Mouse (Mus musculus) hindbrain, embryonic 15.5 days (tissue): ENCODE measurements around the gene Dock4. TPM values are rescaled to one million over a fixed set of nuclear protein-coding genes. Genes with fewer than 3 reads are reported as not detected.

Experiments
- ATAC-seq: fragments of 200-750 bp; cut with Nextera tagmentation; 2 replicates; pipeline ENCODE4 v1.8.0; 2017; ENCODE audit warnings: low read depth, moderate number of reproducible peaks, moderate TSS enrichment; ENCODE audit not compliant: low FRiP score
- H3K27ac ChIP-seq: fragments of 300-500 bp; sonication (generic); replicated peaks from 2 replicates; pipeline ENCODE4 v1.5.1; 2015; ENCODE audit warnings: mild to moderate bottlenecking, inconsistent platforms
- H3K27me3 ChIP-seq: fragments of 300-500 bp; sonication (generic); 2 replicates; pipeline ENCODE4 v1.6.1; 2015; ENCODE audit warnings: control low read depth, inconsistent platforms
- H3K36me3 ChIP-seq: fragments of 300-500 bp; sonication (generic); 2 replicates; pipeline ENCODE4 v1.6.1; 2015; ENCODE audit warnings: control low read depth, inconsistent platforms
- H3K4me1 ChIP-seq: fragments of 300-500 bp; sonication (generic); replicated peaks from 2 replicates; pipeline ENCODE4 v1.6.1; 2015; ENCODE audit warnings: control low read depth, inconsistent platforms
- H3K4me2 ChIP-seq: fragments of 300-500 bp; sonication (generic); 2 replicates; pipeline ENCODE4 v1.6.1; 2015; ENCODE audit warnings: moderate library complexity, mild to moderate bottlenecking, inconsistent platforms
- H3K4me3 ChIP-seq: fragments of 300-500 bp; sonication (generic); 2 replicates; pipeline ENCODE4 v1.5.1; 2015; ENCODE audit warnings: mild to moderate bottlenecking, inconsistent platforms
- H3K9ac ChIP-seq: fragments of 300-500 bp; sonication (generic); 2 replicates; pipeline ENCODE4 v1.6.1; 2015; ENCODE audit warnings: inconsistent platforms
- H3K9me3 ChIP-seq: fragments of 300-500 bp; sonication (generic); 2 replicates; pipeline ENCODE4 v1.6.1; 2016; ENCODE audit warnings: control low read depth, inconsistent platforms
- WGBS: fragments of 180-500 bp; shearing (Covaris S2); methylation state at CpG from one replicate; pipeline ENCODE4 v1.1.7; 2015; 5-methylcytosine and 5-hydroxymethylcytosine counted together
- polyA plus RNA-seq: library from polyadenylated mRNA; unstranded; fragments of >200 nt; fragmentation: Nextera tagmentation; extraction: Ambion mirVana; gene quantifications from 2 replicates; pipeline ENCODE4 v1.2.1, GENCODE M21; 2015

Gene Dock4
- polyA plus RNA-seq, 1 experiment from 2014 or later: 31.0 TPM

- Histone ChIP-seq H3K9me3 (no peaks in the 10 kb centered on the region), H3K9ac (no peak overlapping the region), H3K4me1 (no peaks in the 10 kb centered on the region), H3K27me3 (no peaks in the 10 kb centered on the region), H3K27ac (no peak overlapping the region), H3K36me3 (no peaks in the 10 kb centered on the region), H3K4me3 (no peak overlapping the region), H3K4me2 (no peak overlapping the region)
- no peak for ATAC-seq
- 93% methylated on average over 4 of the region's 4 CpGs for WGBS
Measured at GRCm38 (mm10) chr12:40522468-40522867, 76.7 kb downstream of the Dock4 start.

- Histone ChIP-seq H3K36me3 (no peaks in the 10 kb centered on the region), H3K27me3 (no peaks in the 10 kb centered on the region), H3K9me3 (no peaks in the 10 kb centered on the region), H3K4me3 (no peak overlapping the region), H3K9ac (no peak overlapping the region), H3K27ac (no peak overlapping the region), H3K4me1 (no peaks in the 10 kb centered on the region), H3K4me2 (no peak overlapping the region)
- 87% methylated on average over 4 of the region's 4 CpGs for WGBS
- no peak for ATAC-seq
Measured at GRCm38 (mm10) chr12:40523020-40523419, 77.3 kb downstream of the Dock4 start.

GRCm38 (mm10) chr12:40525045-40525444 is 79.3 kb downstream of the Dock4 start:
- Histone ChIP-seq H3K4me3 (no peak overlapping the region), H3K27ac (no peak overlapping the region), H3K4me2 (no peak overlapping the region), H3K4me1 (no peaks in the 10 kb centered on the region), H3K27me3 (no peaks in the 10 kb centered on the region), H3K36me3 (no peaks in the 10 kb centered on the region), H3K9ac (no peak overlapping the region), H3K9me3 (no peaks in the 10 kb centered on the region)
- 82% methylated on average over 3 of the region's 3 CpGs for WGBS
- ATAC-seq: no peak

- no peak overlapping the region for H3K4me2 ChIP-seq
- H3K27ac ChIP-seq: no peak overlapping the region
- no peaks in the 10 kb centered on the region for H3K9me3 ChIP-seq
- H3K27me3 ChIP-seq: no peaks in the 10 kb centered on the region
- peaks cover 9% of the 10 kb centered on the region for H3K4me1 ChIP-seq
- 87% methylated on average over 9 of the region's 9 CpGs for WGBS
- no peak for ATAC-seq
- H3K36me3 ChIP-seq: no peaks in the 10 kb centered on the region
- H3K4me3 ChIP-seq: no peak overlapping the region
- H3K9ac ChIP-seq: no peak overlapping the region
Measured at GRCm38 (mm10) chr12:40535655-40536618, 90.2 kb downstream of the Dock4 start.

GRCm38 (mm10) chr12:40537826-40538225 is 92.1 kb downstream of the Dock4 start:
- ATAC-seq: no peak
- 84% methylated on average over 1 of the region's 1 CpGs for WGBS
- no peaks in the 10 kb centered on the region for H3K36me3 ChIP-seq

GRCm38 (mm10) chr12:40538318-40538717 is 92.6 kb downstream of the Dock4 start:
- H3K9ac ChIP-seq: no peak overlapping the region
- no peak overlapping the region for H3K4me3 ChIP-seq
- no peaks in the 10 kb centered on the region for H3K36me3 ChIP-seq
- H3K9me3 ChIP-seq: no peaks in the 10 kb centered on the region
- H3K4me1 ChIP-seq: peaks cover 9% of the 10 kb centered on the region
- no peak for ATAC-seq
- no peak overlapping the region for H3K4me2 ChIP-seq
- no peaks in the 10 kb centered on the region for H3K27me3 ChIP-seq
- no peak overlapping the region for H3K27ac ChIP-seq
- 88% methylated on average over 6 of the region's 6 CpGs for WGBS

More at GRCm38 (mm10) chr12:40537826-40538225, 92.1 kb downstream of the Dock4 start:
- Histone ChIP-seq H3K4me1 (peaks cover 9% of the 10 kb centered on the region), H3K4me3 (no peak overlapping the region), H3K9ac (no peak overlapping the region), H3K27ac (no peak overlapping the region), H3K27me3 (no peaks in the 10 kb centered on the region), H3K4me2 (no peak overlapping the region), H3K9me3 (no peaks in the 10 kb centered on the region)

- H3K9ac ChIP-seq: no peak overlapping the region
- 64% methylated on average over 6 of the region's 6 CpGs for WGBS
- H3K27me3 ChIP-seq: no peaks in the 10 kb centered on the region
- H3K36me3 ChIP-seq: no peaks in the 10 kb centered on the region
- H3K4me3 ChIP-seq: no peak overlapping the region
- H3K9me3 ChIP-seq: no peaks in the 10 kb centered on the region
- peaks cover 9% of the 10 kb centered on the region for H3K4me1 ChIP-seq
- no peak overlapping the region for H3K4me2 ChIP-seq
- ATAC-seq: no peak
- H3K27ac ChIP-seq: no peak overlapping the region
Measured at GRCm38 (mm10) chr12:40538780-40539179, 93.0 kb downstream of the Dock4 start.

GRCm38 (mm10) chr12:40544273-40544672 is 98.5 kb downstream of the Dock4 start:
- ATAC-seq: no peak
- Histone ChIP-seq H3K4me2 (no peak overlapping the region), H3K27me3 (no peaks in the 10 kb centered on the region), H3K9me3 (no peaks in the 10 kb centered on the region), H3K4me1 (peaks cover 9% of the 10 kb centered on the region), H3K27ac (no peak overlapping the region), H3K9ac (no peak overlapping the region), H3K36me3 (no peaks in the 10 kb centered on the region), H3K4me3 (no peak overlapping the region)
- 93% methylated on average over 3 of the region's 3 CpGs for WGBS

- ATAC-seq: no peak
- H3K4me3 ChIP-seq: no peak overlapping the region
- 44% methylated on average over 5 of the region's 5 CpGs for WGBS
- H3K4me1 ChIP-seq: peaks cover 9% of the 10 kb centered on the region
- H3K36me3 ChIP-seq: no peaks in the 10 kb centered on the region
- no peak overlapping the region for H3K4me2 ChIP-seq
- no peak overlapping the region for H3K9ac ChIP-seq
- H3K9me3 ChIP-seq: no peaks in the 10 kb centered on the region
- peak overlapping the region; percentile 22; the same call in 1 of the 2 replicates for H3K27ac ChIP-seq
- H3K27me3 ChIP-seq: no peaks in the 10 kb centered on the region
Measured at GRCm38 (mm10) chr12:40546827-40547226, 101.1 kb downstream of the Dock4 start.

- ATAC-seq: no peak
- WGBS: 86% methylated on average over 3 of the region's 3 CpGs
- H3K4me3 ChIP-seq: no peak overlapping the region
- no peaks in the 10 kb centered on the region for H3K9me3 ChIP-seq
- H3K4me1 ChIP-seq: peaks cover 9% of the 10 kb centered on the region
- no peak overlapping the region for H3K27ac ChIP-seq
- no peak overlapping the region for H3K4me2 ChIP-seq
- H3K27me3 ChIP-seq: no peaks in the 10 kb centered on the region
- no peaks in the 10 kb centered on the region for H3K36me3 ChIP-seq
- H3K9ac ChIP-seq: no peak overlapping the region
Measured at GRCm38 (mm10) chr12:40551317-40551716, 105.6 kb downstream of the Dock4 start.

- Histone ChIP-seq H3K9ac (no peak overlapping the region), H3K4me2 (no peak overlapping the region), H3K9me3 (no peaks in the 10 kb centered on the region), H3K27me3 (no peaks in the 10 kb centered on the region), H3K27ac (no peak overlapping the region), H3K4me3 (no peak overlapping the region), H3K4me1 (0 out of 2 replicates have a peak, but pooled peaks cover under 1% of the 10 kb centered on the region), H3K36me3 (no peaks in the 10 kb centered on the region)
- ATAC-seq: no peak
- 69% methylated on average over 1 of the region's 1 CpGs for WGBS
Measured at GRCm38 (mm10) chr12:40552201-40552600, 106.4 kb downstream of the Dock4 start.

GRCm38 (mm10) chr12:40553929-40554328 is 108.2 kb downstream of the Dock4 start:
- Histone ChIP-seq H3K27ac (no peak overlapping the region), H3K4me3 (no peak overlapping the region), H3K36me3 (no peaks in the 10 kb centered on the region), H3K27me3 (no peaks in the 10 kb centered on the region), H3K4me1 (no peaks in the 10 kb centered on the region), H3K9me3 (no peaks in the 10 kb centered on the region), H3K4me2 (no peak overlapping the region), H3K9ac (no peak overlapping the region)
- WGBS: 92% methylated on average over 2 of the region's 2 CpGs
- no peak for ATAC-seq
